Comparison of ENCODE assay signal across 34 mouse cellular contexts in genomic region chr11:97331231-97332190, GRCm38 (mm10). TPM values are rescaled to one million over a fixed set of nuclear protein-coding genes. Genes with fewer than 3 reads are reported as not detected.
DNase-seq lines count a peak whose midpoint lies in the region; ATAC-seq and TF ChIP-seq lines count a peak whose summit lies in the region.
"Had no signal": no experiment of that assay in that cellular context is flagged by ENCODE, and none has a peak within 500 bp of the region (broad histone marks: within the 10 kb centered on the region; RNA-seq: fewer than 3 reads in every experiment).

No protein-coding gene starts in this region.

- H3K9me3 ChIP-seq in kidney, embryonic 16.5 days (ENCODE audit: low read length) = no peaks in the 10 kb centered on the region
- H3K9me3 ChIP-seq: embryonic facial prominence, embryonic 12.5 days; forebrain, embryonic 15.5 days; G1E; limb, embryonic 10.5 days; midbrain, embryonic 15.5 days; stomach, embryonic 15.5 days had no signal

- no peak for ATAC-seq in kidney, embryonic 16.5 days (ENCODE audit: low FRiP score, low TSS enrichment)
- ATAC-seq: forebrain, embryonic 15.5 days; inflammation-experienced regulatory T-cells, adult 6 months; midbrain, embryonic 15.5 days had no signal

- no peak overlapping the region for H3K27ac ChIP-seq in gastrocnemius, adult 2 months
- H3K27ac ChIP-seq in kidney, embryonic 16.5 days (ENCODE audit: low read length) = no peak overlapping the region
- H3K27ac ChIP-seq: embryonic facial prominence, embryonic 12.5 days; forebrain, embryonic 15.5 days; hindbrain, embryonic 14.5 days; limb, embryonic 10.5 days; midbrain, embryonic 15.5 days; stomach, embryonic 15.5 days had no signal

- no peak for TF ChIP-seq CTCF in gastrocnemius, adult 2 months (IDR thresholded peaks at IDR 0.05)

- 87% methylated on average over 12 of the region's 12 CpGs for WGBS in kidney, embryonic 16.5 days

- H3K36me3 ChIP-seq in kidney, embryonic 16.5 days (ENCODE audit: insufficient read depth, low read length) = peaks cover 25% of the 10 kb centered on the region

- no peak overlapping the region for H3K4me3 ChIP-seq in gastrocnemius, adult 2 months
- H3K4me3 ChIP-seq in kidney, embryonic 16.5 days (ENCODE audit: low read length) = no peak overlapping the region
- H3K4me3 ChIP-seq: embryonic facial prominence, embryonic 12.5 days; forebrain, embryonic 15.5 days; limb, embryonic 10.5 days; midbrain, embryonic 15.5 days; myocyte; stomach, embryonic 15.5 days had no signal

- intact Hi-C loops in gastrocnemius, adult 2 months (cut with DNase I) = loop anchor here (2.0 kb wide), 1 partner anchor 133 kb away; no protein-coding TSS in a partner anchor
- intact Hi-C loops in gastrocnemius, postnatal 14 days (cut with DNase I; ENCODE audit: low total_unique reads) = no loop called here

- no peaks in the 10 kb centered on the region for H3K27me3 ChIP-seq in kidney, embryonic 16.5 days (ENCODE audit: insufficient read depth, low read length)
- H3K27me3 ChIP-seq: CH12.LX; embryonic facial prominence, embryonic 12.5 days; forebrain, embryonic 15.5 days; midbrain, embryonic 15.5 days; stomach, embryonic 15.5 days had no signal

- 0 out of 2 replicates have a peak overlapping the region, but pooled peaks have one; percentile 8 for H3K9ac ChIP-seq in kidney, embryonic 16.5 days (replicated peaks; ENCODE audit: low read length)
- H3K9ac ChIP-seq: embryonic facial prominence, embryonic 12.5 days; forebrain, embryonic 15.5 days; hindbrain, embryonic 14.5 days; midbrain, embryonic 15.5 days; stomach, embryonic 15.5 days had no signal

- peak; percentile 53 for DNase-seq in gastrocnemius, adult 2 months
- no peak for DNase-seq in gastrocnemius, postnatal 14 days
- DNase-seq in kidney, postnatal 4 days = no peak
- DNase-seq in ovary, postnatal 36 days (ENCODE audit: low spot score) = peak; percentile 3
- no peak for DNase-seq in ovary, postnatal 10 days (ENCODE audit: low spot score)
- peak; percentile 48 for DNase-seq in fibroblast of lung, adult 2 months (ENCODE audit: low read depth)
- no peak for DNase-seq in kidney, adult 8-10 months
- DNase-seq: adrenal gland, postnatal 14 days; B cell, adult 2 months; cerebellum, adult 2 months; cerebellum, postnatal 25 days; gastrocnemius, postnatal 25 days; kidney, adult 18-20 months; kidney, postnatal 10 days; lung, adult 2 months; right cerebral cortex, adult 18-20 months; right cerebral cortex, postnatal 4 days; thymus, adult 2 months; thymus, postnatal 4 days had no signal

- no peak overlapping the region for H3K4me2 ChIP-seq in kidney, embryonic 16.5 days (replicated peaks; ENCODE audit: low read depth, low read length)
- H3K4me2 ChIP-seq: embryonic facial prominence, embryonic 12.5 days; forebrain, embryonic 15.5 days; hindbrain, embryonic 14.5 days; liver, embryonic 11.5 days; midbrain, embryonic 15.5 days; stomach, embryonic 15.5 days had no signal

- H3K4me1 ChIP-seq in kidney, embryonic 16.5 days (ENCODE audit: insufficient read depth, low read length) = peaks cover 7% of the 10 kb centered on the region
- H3K4me1 ChIP-seq: forebrain, embryonic 15.5 days; midbrain, embryonic 15.5 days had no signal

RNA-seq across cellular contexts. Expression of gene Mrpl45, which starts 16.0 kb away (rescaled TPM):
- 10 to 100 TPM; 34.1 to 50.7 TPM for total RNA-seq in gastrocnemius, adult 2 months (2021)
- 10 to 100 TPM; 32.0 to 36.0 TPM for total RNA-seq in gastrocnemius, postnatal 14 days (2021)
- 56.5 and 59.8 TPM in 2 replicates for polyA plus RNA-seq in kidney, embryonic 16.5 days (2015; fragmentation: Nextera tagmentation; extraction: Ambion mirVana)

RNA-seq across cellular contexts. Expression of gene Gpr179, which starts 20.4 kb away (rescaled TPM):
- total RNA-seq in gastrocnemius, adult 2 months (2021) = under 1 TPM in 1 of 2 experiments, not detected in 1; 0.03 TPM
- under 1 TPM in 1 of 2 experiments, not detected in 1; 0.27 TPM for total RNA-seq in gastrocnemius, postnatal 14 days (2021)
- 0.21 and 0.24 TPM in 2 replicates for polyA plus RNA-seq in kidney, embryonic 16.5 days (2015; fragmentation: Nextera tagmentation; extraction: Ambion mirVana)
- total RNA-seq: megakaryocyte-erythroid progenitor cell, adult 5-6 weeks; neutrophil, adult 5-6 weeks had no signal
- polyA plus RNA-seq: heart, postnatal 0 days had no signal

RNA-seq across cellular contexts. Expression of gene Socs7, which starts 30.8 kb away (rescaled TPM):
- 10 to 100 TPM; 43.2 to 48.6 TPM for total RNA-seq in gastrocnemius, adult 2 months (2021)
- 10 to 100 TPM; 32.4 to 36.2 TPM for total RNA-seq in gastrocnemius, postnatal 14 days (2021)
- 3.4 and 3.5 TPM in 2 replicates for polyA plus RNA-seq in kidney, embryonic 16.5 days (2015; fragmentation: Nextera tagmentation; extraction: Ambion mirVana)

RNA-seq across cellular contexts. Expression of gene Npepps, which starts 51.1 kb away (rescaled TPM):
- 10 to 100 TPM; 57.6 to 77.2 TPM for total RNA-seq in gastrocnemius, adult 2 months (2021)
- total RNA-seq in gastrocnemius, postnatal 14 days (2021) = 10 to 100 TPM; 46.3 to 54.3 TPM
- 80.9 and 94.4 TPM in 2 replicates for polyA plus RNA-seq in kidney, embryonic 16.5 days (2015; fragmentation: Nextera tagmentation; extraction: Ambion mirVana)

Comparison
In these comparisons a context has a peak if more than half of its experiments do, and no peak if none do; other contexts are left out.
1. DNase-seq: peak in gastrocnemius, adult 2 months (single experiment), ovary, postnatal 36 days (single experiment) and fibroblast of lung, adult 2 months (single experiment); none in gastrocnemius, postnatal 14 days (single experiment), kidney, postnatal 4 days (0 of 2), ovary, postnatal 10 days (single experiment) and kidney, adult 8-10 months (0 of 2).